Mouse (Mus musculus): ENCODE data around the gene Gga1. TPM values are rescaled to one million over a fixed set of nuclear protein-coding genes. Genes with fewer than 3 reads are reported as not detected.

Gene Gga1
- total RNA-seq (2021): 10 to 100 TPM; 41.6 to 43.8 TPM

DNA sequence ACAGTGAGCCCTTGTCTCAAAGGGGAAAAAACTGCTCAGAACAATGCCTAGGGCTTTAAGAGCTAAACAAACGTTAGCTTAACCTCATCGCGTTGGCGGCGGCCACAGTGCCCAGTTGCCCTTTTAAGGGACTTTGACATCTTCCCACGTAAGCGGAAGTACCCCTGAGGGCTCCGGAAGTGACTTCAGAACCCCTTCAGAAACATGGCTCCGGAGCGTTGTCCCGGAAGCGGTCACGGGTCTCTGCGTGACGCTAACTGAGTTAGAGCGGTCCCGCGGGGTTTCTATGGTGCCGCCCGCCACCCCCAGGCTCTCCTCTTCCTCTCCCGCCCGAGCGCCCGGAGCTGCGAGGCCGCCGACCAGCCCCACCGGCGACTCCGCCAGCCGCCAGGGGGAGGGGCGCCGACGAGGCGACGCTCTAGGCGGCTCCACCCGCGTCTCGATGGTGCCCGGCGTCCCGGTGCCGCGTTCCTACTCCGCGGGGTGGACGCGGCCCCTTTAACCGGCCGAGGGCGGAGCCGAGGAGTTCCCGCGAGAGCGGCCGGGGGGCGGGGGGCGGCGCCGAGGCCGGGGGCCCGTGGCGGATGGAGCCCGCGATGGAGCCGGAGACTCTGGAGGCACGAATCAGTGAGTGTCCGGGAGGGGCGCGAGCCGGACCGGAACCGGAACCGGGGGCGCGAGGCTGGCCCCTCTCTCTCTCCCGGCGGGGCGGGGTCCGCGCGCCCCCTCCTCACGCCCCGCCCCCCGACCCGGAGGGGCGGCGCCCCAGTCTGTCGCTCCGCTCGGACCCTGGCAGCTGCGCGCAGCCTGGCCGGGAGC, at the start of gene Gga1:
Gga1 (plus strand) TSS at position 200 of the 819 bp plus-strand sequence.
- peak; percentile 89 for DNase-seq (ENCODE audit: low spot score)
- intact Hi-C loops (cut with DNase I): no loop called here

- DNase-seq (ENCODE audit: low spot score): no peak
- intact Hi-C loops (cut with DNase I): no loop called here
Measured at GRCm38 (mm10) chr15:78828315-78828714, 48.7 kb upstream of the Gga1 start.

DNA sequence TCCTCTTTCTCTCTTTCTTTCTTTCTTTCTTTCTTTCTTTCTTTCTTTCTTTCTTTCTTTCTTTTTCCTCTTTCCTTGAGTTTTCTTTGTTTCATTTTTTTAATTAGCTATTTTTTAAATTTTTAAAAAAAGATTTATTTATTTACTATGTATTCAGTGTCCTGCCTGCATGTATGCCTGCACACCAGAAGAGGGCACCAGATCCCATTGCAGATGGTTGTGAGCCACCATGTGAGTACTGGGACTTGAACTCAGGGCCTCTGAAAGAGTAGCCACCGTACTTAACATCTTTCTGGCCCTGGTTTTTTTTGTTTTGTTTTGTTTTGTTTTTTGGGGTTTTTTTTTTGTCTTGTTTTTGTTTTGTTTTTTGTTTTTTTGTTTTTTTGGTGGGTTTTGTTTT, 47.4 kb upstream of the Gga1 start:
- DNase-seq (ENCODE audit: low spot score): no peak
- intact Hi-C loops (cut with DNase I): no loop called here

GRCm38 (mm10) chr15:78830742-78831719, 46.0 kb upstream of the Gga1 start:
- intact Hi-C loops (cut with DNase I): no loop called here
- DNase-seq (ENCODE audit: low spot score): no peak

- intact Hi-C loops (cut with DNase I): no loop called here
- peak; percentile 63 for DNase-seq (ENCODE audit: low spot score)
Measured at GRCm38 (mm10) chr15:78831720-78832657, 45.0 kb upstream of the Gga1 start.

DNA sequence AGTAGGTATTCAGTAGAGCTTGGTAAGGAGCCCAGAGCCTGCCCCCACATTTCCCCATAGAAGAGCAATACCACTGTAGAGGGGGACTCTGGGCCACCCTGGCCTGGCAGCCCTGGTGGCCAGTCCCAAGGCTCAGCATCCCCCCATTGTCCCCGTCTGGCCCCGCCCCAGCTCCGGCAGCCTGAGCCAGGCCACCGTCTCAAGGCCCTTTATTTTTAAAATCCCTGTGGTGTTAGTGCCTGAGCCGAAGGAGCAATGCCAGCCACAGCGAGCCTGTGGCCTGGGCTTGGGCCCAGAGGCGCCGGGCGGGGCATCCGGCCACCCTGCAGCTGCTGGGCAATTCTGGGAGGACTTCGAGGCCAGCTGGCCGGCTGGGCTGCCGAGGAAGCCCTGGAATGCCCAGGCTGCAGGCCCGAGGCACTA, 44.3 kb upstream of the Gga1 start:
- peak; percentile 81 for DNase-seq (ENCODE audit: low spot score)
- intact Hi-C loops (cut with DNase I): no loop called here

DNA sequence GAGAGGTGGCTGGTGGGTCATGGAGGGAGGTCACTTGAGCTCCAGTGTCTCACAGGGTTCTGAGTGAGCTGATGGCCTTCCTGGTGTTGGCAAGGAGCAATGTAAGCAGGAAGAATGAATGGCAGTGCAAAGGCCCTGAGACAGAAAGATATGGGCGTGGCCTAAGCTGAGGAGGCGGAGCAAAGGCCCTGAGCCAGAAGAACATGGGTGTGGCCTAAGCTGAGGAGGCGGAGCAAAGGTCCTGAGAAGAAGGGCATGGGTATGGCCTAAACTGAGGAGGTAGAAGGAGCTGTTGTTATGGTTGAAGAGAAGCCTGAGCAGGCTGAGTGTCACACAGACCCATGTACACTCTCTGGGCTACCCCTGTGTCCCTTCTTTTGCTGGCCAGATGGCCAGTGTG, 43.4 kb upstream of the Gga1 start:
- intact Hi-C loops (cut with DNase I): no loop called here
- DNase-seq (ENCODE audit: low spot score): no peak

DNA sequence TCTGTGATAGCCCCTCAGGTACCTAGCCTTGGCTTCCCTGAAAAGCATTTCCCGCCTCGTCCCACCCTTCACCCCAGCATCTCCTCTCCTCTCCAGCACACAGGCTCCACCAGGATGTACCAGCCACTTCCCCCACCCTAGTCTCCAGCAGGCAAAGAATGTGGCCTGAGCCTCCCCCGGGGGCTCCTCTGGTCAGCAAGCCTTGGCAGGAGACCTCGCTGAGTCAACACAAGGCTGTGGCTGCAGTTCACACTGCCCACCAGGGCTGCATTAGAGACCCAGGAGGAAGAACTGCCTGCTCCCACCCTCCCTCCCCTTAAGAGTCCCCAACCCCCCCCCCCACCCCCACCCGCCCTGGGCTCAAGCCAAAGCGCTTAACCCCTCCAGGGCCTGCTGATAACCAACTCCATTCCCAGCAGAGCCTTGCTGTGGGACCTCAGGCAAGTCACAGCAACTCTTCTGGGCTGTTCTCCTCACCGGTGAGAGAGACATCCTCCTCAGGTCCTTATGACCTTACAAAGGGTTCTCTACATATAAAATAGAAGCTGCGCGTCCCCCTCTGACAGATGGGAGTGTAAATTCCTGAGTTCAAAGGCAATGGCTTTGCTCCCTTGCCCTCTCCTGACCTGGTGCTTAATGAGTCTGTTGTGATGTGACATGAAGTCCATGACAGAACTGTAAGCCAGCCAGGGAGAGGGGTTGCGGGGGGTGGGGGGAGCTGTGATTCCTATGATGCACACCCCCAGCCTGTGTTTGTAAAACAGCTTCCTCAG, 42.6 kb upstream of the Gga1 start:
- intact Hi-C loops (cut with DNase I): no loop called here
- DNase-seq (ENCODE audit: low spot score): no peak

DNA sequence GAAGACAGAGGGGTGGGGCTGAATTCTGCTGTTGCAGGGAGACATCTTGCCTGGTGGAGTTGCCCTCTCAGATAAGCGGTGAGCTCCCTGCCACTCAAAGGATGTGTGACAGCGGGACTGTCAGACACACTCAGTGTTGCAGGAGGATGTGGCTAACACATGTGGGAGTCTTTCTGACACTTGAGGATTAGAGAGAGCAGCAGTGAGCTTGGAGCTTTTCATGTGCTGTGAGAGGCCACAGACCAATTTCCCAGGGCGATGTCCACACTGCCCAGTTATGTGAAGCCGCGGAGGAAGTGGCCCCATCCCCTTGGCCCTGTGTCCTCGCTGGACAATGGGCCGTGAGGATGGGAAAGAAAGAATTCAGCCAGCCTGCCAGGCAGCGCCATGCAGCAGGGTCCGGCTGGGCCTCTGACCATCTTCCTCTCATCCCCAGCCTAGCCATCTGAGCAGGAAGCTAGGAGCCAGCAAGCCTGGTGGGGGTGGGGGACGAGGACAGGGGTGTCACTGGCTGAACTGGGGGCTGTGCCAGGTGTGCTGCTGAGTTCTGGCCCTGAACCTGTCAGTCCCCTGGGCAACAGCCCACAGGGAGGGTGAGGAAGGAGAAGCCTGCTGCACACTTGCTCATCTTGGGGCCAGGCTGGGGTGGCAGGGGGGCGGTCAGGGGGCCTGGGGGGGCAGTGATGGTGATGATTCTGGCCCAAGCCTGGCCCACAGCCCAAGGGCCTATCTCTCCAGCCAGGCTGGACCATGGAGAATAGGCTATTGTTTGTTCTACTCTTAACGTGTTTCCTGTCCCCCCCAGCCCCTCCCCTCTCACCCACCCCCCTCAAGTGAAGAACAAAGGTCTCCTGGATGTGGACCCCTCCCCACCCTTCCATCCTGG, 41.5 kb upstream of the Gga1 start:
- intact Hi-C loops (cut with DNase I): loop anchor here (2.0 kb wide), 1 partner anchor 49 kb away; no protein-coding TSS in a partner anchor
- DNase-seq (ENCODE audit: low spot score): peak; percentile 58

DNA sequence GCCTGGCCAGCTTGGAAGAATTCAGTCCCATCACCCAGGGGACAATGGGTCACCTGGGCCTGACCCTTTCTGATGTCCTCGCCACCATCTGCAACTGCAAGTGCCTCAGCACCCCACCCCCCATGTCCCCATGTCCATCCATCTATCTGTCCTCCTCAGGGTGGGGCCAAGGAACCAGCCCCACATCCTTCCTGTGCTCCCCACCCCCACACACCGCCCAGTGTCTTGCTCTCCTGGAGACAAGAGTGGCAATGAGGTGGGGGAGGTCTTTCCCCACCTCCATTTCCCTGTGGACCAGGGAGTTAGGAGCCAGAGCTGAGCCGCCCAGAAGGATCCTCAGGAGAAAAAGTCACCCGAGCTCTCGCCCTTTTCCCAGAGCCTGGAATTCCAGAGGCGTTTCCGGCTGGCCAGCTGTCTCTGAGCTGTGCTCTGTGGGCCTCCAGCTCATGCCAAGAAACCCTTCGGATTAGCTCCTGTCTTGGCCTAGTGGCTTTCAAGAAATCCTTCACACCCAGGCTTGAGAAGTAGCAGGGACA, 40.8 kb upstream of the Gga1 start:
- intact Hi-C loops (cut with DNase I): loop anchor here (2.0 kb wide), 1 partner anchor 49 kb away; no protein-coding TSS in a partner anchor
- DNase-seq (ENCODE audit: low spot score): peak; percentile 74

- no peak for DNase-seq (ENCODE audit: low spot score)
Measured at GRCm38 (mm10) chr15:78839744-78840143, 37.2 kb upstream of the Gga1 start.

GRCm38 (mm10) chr15:78840241-78840640, 36.7 kb upstream of the Gga1 start:
- no peak for DNase-seq (ENCODE audit: low spot score)
- intact Hi-C loops (cut with DNase I): no loop called here

More at GRCm38 (mm10) chr15:78839744-78840143, 37.2 kb upstream of the Gga1 start:
- intact Hi-C loops (cut with DNase I): no loop called here

DNA sequence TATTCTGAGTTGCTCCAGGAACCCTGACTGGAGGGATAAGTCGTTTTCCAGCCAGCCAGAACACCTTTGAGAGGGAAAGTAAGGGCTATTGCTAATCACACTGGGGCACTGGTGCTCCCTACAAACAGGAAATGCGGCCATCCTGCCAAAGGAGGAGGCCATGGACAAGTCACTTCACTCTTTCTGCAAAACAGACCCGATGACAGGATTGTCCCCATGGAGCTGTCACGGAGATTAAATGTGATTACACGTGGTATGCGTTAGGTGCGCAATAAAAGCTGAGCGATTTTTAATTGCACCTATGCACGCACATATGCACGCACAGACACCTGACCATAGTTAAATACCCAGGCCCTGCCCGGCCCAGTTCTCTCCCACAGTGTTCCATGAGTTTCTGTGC, 36.2 kb upstream of the Gga1 start:
- intact Hi-C loops (cut with DNase I): no loop called here
- DNase-seq (ENCODE audit: low spot score): no peak

GRCm38 (mm10) chr15:78841161-78841790, 35.7 kb upstream of the Gga1 start:
- intact Hi-C loops (cut with DNase I): no loop called here
- DNase-seq (ENCODE audit: low spot score): no peak

GRCm38 (mm10) chr15:78842371-78843163, 34.4 kb upstream of the Gga1 start, which contains the start of gene Cdc42ep1:
TSS of gene Cdc42ep1 (plus strand) at chr15:78842624.
- intact Hi-C loops (cut with DNase I): no loop called here
- DNase-seq (ENCODE audit: low spot score): peak; percentile 82
